Mouse (Mus musculus): Measurements from ENCODE around the gene Pim3. TPM values are rescaled to one million over a fixed set of nuclear protein-coding genes. Genes with fewer than 3 reads are reported as not detected.
A peak's percentile ranks its signal among the peaks of the same experiment; 100 is the strongest.

Gene Pim3
- total and polyA plus RNA-seq, 2 experiments from 2014 or later = 65.2 to 70.6 TPM

DNA sequence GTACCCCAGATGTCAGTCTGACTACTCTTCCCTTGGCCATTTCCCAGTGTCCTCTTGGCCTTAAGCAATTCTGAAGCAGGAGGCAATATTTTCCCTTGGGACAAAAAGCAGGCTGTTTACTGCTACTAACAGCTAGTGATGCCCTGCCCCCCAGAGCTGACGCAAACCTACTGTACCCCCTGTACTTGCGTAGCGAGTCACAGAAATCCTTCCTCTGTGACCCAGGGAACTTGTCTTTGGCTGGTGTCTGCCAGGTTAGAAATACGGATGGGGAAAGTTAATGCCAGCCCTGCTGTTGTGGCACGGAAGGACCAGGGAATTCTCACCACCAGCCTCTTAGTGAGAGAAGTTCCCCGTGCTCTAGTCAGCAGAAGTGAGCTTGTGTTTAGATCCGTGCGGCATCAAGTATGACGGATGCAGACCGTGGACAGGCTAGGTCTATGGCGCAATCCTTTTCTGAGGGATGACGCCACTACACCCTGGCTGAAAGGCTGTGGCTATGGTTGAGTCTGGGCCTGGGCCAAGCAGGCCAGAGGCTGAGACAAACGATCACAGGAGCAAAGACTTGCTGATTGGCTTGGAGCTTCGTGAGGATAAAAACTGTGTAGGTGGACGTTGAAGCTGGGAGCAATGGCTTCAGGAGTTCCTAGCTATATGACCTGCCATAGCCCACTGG lies 40.4 kb downstream of the Pim3 start:
- ATAC-seq = no peak
- DNase-seq = no peak
- no peak overlapping the region for H3K4me3 ChIP-seq (ENCODE audit: low read depth, low read length)
- H3K27ac ChIP-seq (ENCODE audit: low read depth, low read length) = no peak overlapping the region
- no peak for TF ChIP-seq CTCF (IDR thresholded peaks at IDR 0.05; ENCODE audit: low read depth)
- H3K36me3 ChIP-seq (ENCODE audit: insufficient read depth) = no peaks in the 10 kb centered on the region
- no peak overlapping the region for H3K4me2 ChIP-seq (ENCODE audit: low read depth)
- H3K27me3 ChIP-seq (ENCODE audit: insufficient read depth, low read length) = no peaks in the 10 kb centered on the region
- WGBS = 86% methylated on average over 15 of the region's 15 CpGs
- no peaks in the 10 kb centered on the region for H3K9me3 ChIP-seq (ENCODE audit: low read length)
- H3K9ac ChIP-seq = no peak overlapping the region
- H3K4me1 ChIP-seq (ENCODE audit: insufficient read depth) = no peaks in the 10 kb centered on the region

- ATAC-seq (no peak), DNase-seq (no peak)
- H3K4me1 ChIP-seq (ENCODE audit: insufficient read depth) = no peaks in the 10 kb centered on the region
- no peak overlapping the region for H3K4me3 ChIP-seq (ENCODE audit: low read depth, low read length)
- no peaks in the 10 kb centered on the region for H3K27me3 ChIP-seq (ENCODE audit: insufficient read depth, low read length)
- H3K9me3 ChIP-seq (ENCODE audit: low read length) = no peaks in the 10 kb centered on the region
- no peak overlapping the region for H3K9ac ChIP-seq
- peak; percentile 12; the same call in 1 of the 2 replicates for TF ChIP-seq CTCF (IDR thresholded peaks at IDR 0.05; ENCODE audit: low read depth)
- WGBS = 85% methylated on average over 1 of the region's 1 CpGs
- no peaks in the 10 kb centered on the region for H3K36me3 ChIP-seq (ENCODE audit: insufficient read depth)
- no peak overlapping the region for H3K4me2 ChIP-seq (ENCODE audit: low read depth)
- no peak overlapping the region for H3K27ac ChIP-seq (ENCODE audit: low read depth, low read length)
Measured at GRCm38 (mm10) chr15:88903086-88903485, 41.1 kb downstream of the Pim3 start.

DNA sequence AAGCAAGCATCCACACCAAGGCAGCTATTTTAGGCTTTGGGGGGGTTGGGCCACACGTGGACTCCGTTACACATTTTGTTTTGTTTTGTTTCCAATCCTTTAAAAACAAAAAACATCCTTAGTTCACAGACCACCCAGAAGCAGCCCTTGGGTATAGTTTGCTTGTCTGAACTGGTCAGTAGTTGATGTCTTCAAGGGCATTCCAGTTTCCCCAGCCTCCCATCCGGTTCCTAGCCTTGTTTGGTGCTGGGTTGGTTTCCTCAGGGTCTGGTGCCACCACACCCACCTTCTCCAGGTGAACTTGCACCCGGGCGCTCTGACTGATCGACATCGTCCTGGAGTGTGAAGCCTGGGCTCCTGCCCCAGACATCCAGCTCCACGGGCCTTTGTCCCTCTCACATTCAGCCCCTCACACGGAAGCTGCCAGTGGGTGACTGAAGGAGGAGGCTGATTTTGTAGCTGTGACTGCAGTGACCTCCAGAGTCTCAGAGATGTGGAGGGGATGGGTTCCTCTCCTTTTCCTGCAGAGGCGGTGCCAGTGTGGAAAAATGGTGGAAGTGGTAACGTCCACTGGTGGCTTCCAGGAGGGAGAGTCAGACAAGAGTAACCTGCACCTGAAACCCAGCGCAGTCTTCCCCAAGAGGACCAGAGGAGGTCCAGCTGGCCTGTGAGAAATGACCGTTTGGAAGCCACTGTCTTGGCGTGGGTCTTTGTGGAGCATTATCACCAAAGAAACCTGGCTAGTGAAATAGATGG lies 42.2 kb downstream of the Pim3 start:
- 81% methylated on average over 14 of the region's 14 CpGs for WGBS
- H3K27me3 ChIP-seq (ENCODE audit: insufficient read depth, low read length) = no peaks in the 10 kb centered on the region
- no peaks in the 10 kb centered on the region for H3K9me3 ChIP-seq (ENCODE audit: low read length)
- no peak overlapping the region for H3K27ac ChIP-seq (ENCODE audit: low read depth, low read length)
- H3K36me3 ChIP-seq (ENCODE audit: insufficient read depth) = no peaks in the 10 kb centered on the region
- no peak overlapping the region for H3K9ac ChIP-seq
- H3K4me1 ChIP-seq (ENCODE audit: insufficient read depth) = no peaks in the 10 kb centered on the region
- no peak for DNase-seq
- no peak overlapping the region for H3K4me2 ChIP-seq (ENCODE audit: low read depth)
- ATAC-seq = no peak
- no peak for TF ChIP-seq CTCF (IDR thresholded peaks at IDR 0.05; ENCODE audit: low read depth)
- no peak overlapping the region for H3K4me3 ChIP-seq (ENCODE audit: low read depth, low read length)

GRCm38 (mm10) chr15:88906347-88906746 lies 44.4 kb downstream of the Pim3 start:
- H3K9ac ChIP-seq = no peak overlapping the region
- H3K9me3 ChIP-seq (ENCODE audit: low read length) = no peaks in the 10 kb centered on the region
- no peaks in the 10 kb centered on the region for H3K27me3 ChIP-seq (ENCODE audit: insufficient read depth, low read length)
- TF ChIP-seq CTCF (IDR thresholded peaks at IDR 0.05; ENCODE audit: low read depth) = no peak
- H3K4me3 ChIP-seq (ENCODE audit: low read depth, low read length) = no peak overlapping the region
- H3K36me3 ChIP-seq (ENCODE audit: insufficient read depth) = no peaks in the 10 kb centered on the region
- WGBS = 62% methylated on average over 4 of the region's 4 CpGs
- no peak for DNase-seq
- peak; percentile 23; the same call in 1 of the 2 replicates for ATAC-seq
- no peak overlapping the region for H3K4me2 ChIP-seq (ENCODE audit: low read depth)
- no peaks in the 10 kb centered on the region for H3K4me1 ChIP-seq (ENCODE audit: insufficient read depth)
- no peak overlapping the region for H3K27ac ChIP-seq (ENCODE audit: low read depth, low read length)

GRCm38 (mm10) chr15:88915046-88915445 lies 53.1 kb downstream of the Pim3 start:
- Histone ChIP-seq H3K27me3 (ENCODE audit: insufficient read depth, low read length) (no peaks in the 10 kb centered on the region), H3K4me3 (ENCODE audit: low read depth, low read length) (no peak overlapping the region), H3K4me1 (ENCODE audit: insufficient read depth) (no peaks in the 10 kb centered on the region), H3K27ac (ENCODE audit: low read depth, low read length) (no peak overlapping the region), H3K4me2 (ENCODE audit: low read depth) (no peak overlapping the region), H3K9me3 (ENCODE audit: low read length) (no peaks in the 10 kb centered on the region), H3K9ac (no peak overlapping the region), H3K36me3 (ENCODE audit: insufficient read depth) (no peaks in the 10 kb centered on the region)
- WGBS = 96% methylated on average over 7 of the region's 7 CpGs
- DNase-seq (no peak), ATAC-seq (no peak)
- no peak for TF ChIP-seq CTCF (IDR thresholded peaks at IDR 0.05; ENCODE audit: low read depth)

Other genes starting within 250 kb of the Pim3 start
- 56.8 and 63.6 TPM in 2 replicates for gene Brd1, start 128.0 kb upstream of the Pim3 start, total RNA-seq (2014; rRNA removed)
- gene Brd1, start 128.0 kb upstream of the Pim3 start, polyA plus RNA-seq (2015; fragmentation: Nextera tagmentation; extraction: Ambion mirVana) = 10.6 and 13.0 TPM in 2 replicates
- 21.8 and 28.7 TPM in 2 replicates for gene Zbed4, start 110.5 kb upstream of the Pim3 start, total RNA-seq (2014; rRNA removed)
- gene Zbed4, start 110.5 kb upstream of the Pim3 start, polyA plus RNA-seq (2015; fragmentation: Nextera tagmentation; extraction: Ambion mirVana) = 4.0 and 6.1 TPM in 2 replicates
- gene Alg12, start 42.9 kb upstream of the Pim3 start, total RNA-seq (2014; rRNA removed) = 10.2 and 11.9 TPM in 2 replicates
- 5.5 and 7.6 TPM in 2 replicates for gene Alg12, start 42.9 kb upstream of the Pim3 start, polyA plus RNA-seq (2015; fragmentation: Nextera tagmentation; extraction: Ambion mirVana)
- gene Creld2, start 42.5 kb upstream of the Pim3 start, total RNA-seq (2014; rRNA removed) = 30.9 and 31.6 TPM in 2 replicates
- gene Creld2, start 42.5 kb upstream of the Pim3 start, polyA plus RNA-seq (2015; fragmentation: Nextera tagmentation; extraction: Ambion mirVana) = 40.2 and 43.9 TPM in 2 replicates
- gene Ttll8, start 92.2 kb downstream of the Pim3 start, total RNA-seq (2014; rRNA removed) = 0.15 and 0.52 TPM in 2 replicates
- gene Ttll8, start 92.2 kb downstream of the Pim3 start, polyA plus RNA-seq (2015; fragmentation: Nextera tagmentation; extraction: Ambion mirVana) = 0.05 and 0.29 TPM in 2 replicates
- 70.6 and 86.6 TPM in 2 replicates for gene Mlc1, start 116.8 kb downstream of the Pim3 start, total RNA-seq (2014; rRNA removed)
- 59.4 and 69.7 TPM in 2 replicates for gene Mlc1, start 116.8 kb downstream of the Pim3 start, polyA plus RNA-seq (2015; fragmentation: Nextera tagmentation; extraction: Ambion mirVana)
- 0.05 TPM in 1 of 2 replicates, not detected in the other for gene Mov10l1, start 120.7 kb downstream of the Pim3 start, total RNA-seq (2014; rRNA removed)
- 0.16 TPM in 1 of 2 replicates, not detected in the other for gene Mov10l1, start 120.7 kb downstream of the Pim3 start, polyA plus RNA-seq (2015; fragmentation: Nextera tagmentation; extraction: Ambion mirVana)
- 8.1 and 10.7 TPM in 2 replicates for gene Panx2, start 197.5 kb downstream of the Pim3 start, total RNA-seq (2014; rRNA removed)
- gene Panx2, start 197.5 kb downstream of the Pim3 start, polyA plus RNA-seq (2015; fragmentation: Nextera tagmentation; extraction: Ambion mirVana) = 4.1 and 6.3 TPM in 2 replicates
- gene Trabd, start 212.9 kb downstream of the Pim3 start, total RNA-seq (2014; rRNA removed) = 33.5 and 35.0 TPM in 2 replicates
- gene Trabd, start 212.9 kb downstream of the Pim3 start, polyA plus RNA-seq (2015; fragmentation: Nextera tagmentation; extraction: Ambion mirVana) = 17.1 and 21.9 TPM in 2 replicates
- gene Selenoo, start 226.9 kb downstream of the Pim3 start, total RNA-seq (2014; rRNA removed) = 45.9 and 47.9 TPM in 2 replicates
- gene Selenoo, start 226.9 kb downstream of the Pim3 start, polyA plus RNA-seq (2015; fragmentation: Nextera tagmentation; extraction: Ambion mirVana) = 19.6 and 20.7 TPM in 2 replicates